Mouse (Mus musculus): ENCODE data around the gene Lhx9.

DNA sequence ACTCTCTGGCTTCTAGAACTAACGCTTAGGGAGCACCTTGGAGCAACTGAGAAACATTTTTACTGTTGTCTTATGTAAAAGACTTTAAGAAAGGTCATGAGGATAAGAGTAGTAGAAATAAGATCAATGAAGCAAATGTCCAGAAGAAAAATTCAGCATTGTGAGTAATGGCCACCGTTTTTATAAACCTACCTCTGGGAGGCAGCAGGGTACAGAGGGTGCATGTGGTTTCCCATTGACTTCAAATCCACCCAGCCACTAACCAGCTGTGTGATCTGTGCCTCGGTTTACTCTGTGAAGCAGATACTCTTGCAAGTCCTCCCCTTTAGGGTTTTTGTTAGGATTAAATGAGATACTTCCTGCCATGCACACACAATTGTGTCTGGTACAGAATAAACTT lies 47.7 kb upstream of the Lhx9 start:
- TF ChIP-seq CTCF (IDR thresholded peaks at IDR 0.05; ENCODE audit: extremely low read depth, insufficient read length, insufficient replicate concordance, low read depth, low read length) (no peak; the same call in 1 of the 2 replicates), POLR2A (IDR thresholded peaks at IDR 0.05; ENCODE audit: low read depth, low read length) (no peak)
